Mouse (Mus musculus) E14TG2a.4 (cell line): Measurements from ENCODE around the gene Mllt11.

Source experiments
- CTCF ChIP-seq: conservative IDR thresholded peaks from 2 replicates; pipeline ENCODE4 v1.5.1; 2014; ENCODE audit warnings: low read length
- POU5F1 ChIP-seq: IDR thresholded peaks from 2 replicates; pipeline ENCODE4 v1.6.1; 2014; ENCODE audit warnings: low read length, borderline replicate concordance

DNA sequence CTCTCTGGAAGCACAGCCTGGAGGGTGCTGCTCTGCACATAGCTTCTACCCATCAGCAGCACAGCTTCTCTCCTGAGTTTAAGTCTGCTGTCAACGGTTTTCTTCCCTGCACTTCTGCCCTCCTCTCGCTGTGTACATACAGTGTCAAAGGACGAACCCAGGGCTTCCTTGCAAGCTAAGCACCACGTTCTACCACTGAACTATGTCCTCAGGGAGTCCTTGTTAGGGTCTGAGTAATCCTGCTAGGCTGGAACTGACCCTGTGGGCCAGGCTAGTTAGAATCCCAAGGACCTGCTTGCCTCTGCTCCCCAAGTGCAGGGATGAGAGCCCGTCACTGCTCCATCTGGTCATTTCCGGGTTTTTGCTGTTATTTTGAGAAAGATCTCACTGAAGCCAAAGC is 45.1 kb downstream of the Mllt11 start:
- TF ChIP-seq CTCF, result no peak
- TF ChIP-seq POU5F1, result no peak
